Mouse (Mus musculus): ENCODE data around the gene Cdkl2. TPM values are rescaled to one million over a fixed set of nuclear protein-coding genes. Genes with fewer than 3 reads are reported as not detected.

The Cdkl2 gene
- total and polyA plus RNA-seq, 3 experiments, result 0.51 to 1.0 (median 0.54) TPM

- no peak for TF ChIP-seq CHD2 (IDR thresholded peaks at IDR 0.05; ENCODE audit: low read length)
- no peak for TF ChIP-seq MYC (IDR thresholded peaks at IDR 0.05; ENCODE audit: low read depth, low read length)
- TF ChIP-seq MEF2A (IDR thresholded peaks at IDR 0.05; ENCODE audit: borderline replicate concordance, low read depth, low read length), result no peak
- no peak for TF ChIP-seq EP300 (IDR thresholded peaks at IDR 0.05; ENCODE audit: low read length)
- H3K4me2 ChIP-seq (ENCODE audit: insufficient read depth, low read depth, poor library complexity, severe bottlenecking), result no peak overlapping the region
- H3K27ac ChIP-seq (ENCODE audit: insufficient read depth, low read depth), result no peak overlapping the region
- no peaks in the 10 kb centered on the region for H3K36me3 ChIP-seq (replicated peaks in 1 of 2; ENCODE audit: control insufficient read depth in 1 of 2, insufficient read depth in 1 of 2, low read length in 1 of 2)
- dilution Hi-C loops (cut with MboI; ENCODE audit: extremely low pct_ligation_motif_present, extremely low pct_unique_long_range_greater_than_20kb, low sequenced_read_pairs) (no loop called here), in situ Hi-C loops (cut with MboI; ENCODE audit: low pct_ligation_motif_present, low pct_unique_long_range_greater_than_20kb, low sequenced_read_pairs) (no loop called here)
- no peak overlapping the region for H3K4me3 ChIP-seq (replicated peaks in 1 of 3; ENCODE audit: low read depth in 2 of 3, low read length in 2 of 3, poor library complexity in 1 of 3)
- H3K27me3 ChIP-seq (replicated peaks), result no peaks in the 10 kb centered on the region
- H3K4me1 ChIP-seq (ENCODE audit: control insufficient read depth in 1 of 2, insufficient read depth in 2 of 2), result peaks cover 4 to 21% of the 10 kb centered on the region in 2 experiments; a peak in 3 of 4 replicates
- no peak overlapping the region for H3K9ac ChIP-seq (ENCODE audit: insufficient read depth, low read depth)
- DNase-seq (ENCODE audit: extremely low read depth), result no peak
- peaks cover 19% of the 10 kb centered on the region for H3K79me2 ChIP-seq (replicated peaks; ENCODE audit: control insufficient read depth, extremely low read depth, insufficient read depth, poor library complexity, severe bottlenecking)
- H3K9me3 ChIP-seq (replicated peaks; ENCODE audit: low read length), result no peaks in the 10 kb centered on the region
These were observed 42.3 kb upstream of the Cdkl2 start for GRCm38 (mm10) chr5:92085821-92086550.

DNA sequence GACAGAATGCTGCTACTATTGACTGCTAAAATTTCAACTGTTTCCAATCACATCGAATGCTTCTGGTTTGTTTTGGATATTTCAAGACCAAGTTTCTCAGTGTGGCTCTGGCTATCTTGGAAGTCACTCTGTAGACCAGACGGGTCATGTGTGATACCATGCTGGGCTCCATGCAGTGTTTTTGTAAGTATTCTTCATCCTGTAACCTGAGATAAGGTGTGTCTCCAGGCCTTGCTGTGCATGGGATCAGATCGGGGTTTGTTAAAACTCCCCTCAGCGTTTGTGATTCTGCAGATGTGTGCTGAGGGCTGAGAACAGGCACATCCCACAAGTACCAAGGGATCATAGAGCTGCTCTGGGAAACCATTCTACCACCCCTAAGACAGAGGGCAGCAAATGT lies 41.6 kb upstream of the Cdkl2 start:
- no peak for TF ChIP-seq GABPA (IDR thresholded peaks at IDR 0.05; ENCODE audit: insufficient replicate concordance, low read depth, low read length)
- TF ChIP-seq EP300 (IDR thresholded peaks at IDR 0.05; ENCODE audit: low read length), result no peak
- TF ChIP-seq USF1 (IDR thresholded peaks at IDR 0.05; ENCODE audit: low read depth, low read length), result no peak
- TF ChIP-seq E2F4 (IDR thresholded peaks at IDR 0.05; ENCODE audit: insufficient replicate concordance, low read depth, low read length), result no peak
- TF ChIP-seq NRF1 (IDR thresholded peaks at IDR 0.05; ENCODE audit: low read depth, low read length), result no peak
- no peak for TF ChIP-seq MAX (IDR thresholded peaks at IDR 0.05; ENCODE audit: low read length)
- TF ChIP-seq MAZ (IDR thresholded peaks at IDR 0.05; ENCODE audit: low read depth, low read length), result no peak
- no peak for TF ChIP-seq CTCF (conservative IDR thresholded peaks at IDR 0.05 in 1 of 2, IDR thresholded peaks at IDR 0.05 in 1 of 2; ENCODE audit: low read depth in 2 of 2, low read length in 2 of 2)
- no peak for TF ChIP-seq RCOR1 (conservative IDR thresholded peaks at IDR 0.05; ENCODE audit: low read depth, low read length)
- TF ChIP-seq PAX5 (IDR thresholded peaks at IDR 0.05; ENCODE audit: low read length), result no peak
- TF ChIP-seq ZMIZ1 (IDR thresholded peaks at IDR 0.05; ENCODE audit: low read depth, low read length), result no peak
- no peak for TF ChIP-seq MYC (IDR thresholded peaks at IDR 0.05; ENCODE audit: low read depth, low read length)
- no peak for TF ChIP-seq POLR2A (IDR thresholded peaks at IDR 0.05; ENCODE audit: low read depth, low read length)
- no peak for TF ChIP-seq USF2 (conservative IDR thresholded peaks at IDR 0.05; ENCODE audit: low read depth, low read length)
- TF ChIP-seq RAD21 (IDR thresholded peaks at IDR 0.05; ENCODE audit: low read depth, low read length), result no peak
- Histone ChIP-seq H3K27ac (ENCODE audit: insufficient read depth, low read depth) (no peak overlapping the region), H3K4me3 (replicated peaks in 1 of 3; ENCODE audit: low read depth in 2 of 3, low read length in 2 of 3, poor library complexity in 1 of 3) (no peak overlapping the region), H3K4me1 (ENCODE audit: control insufficient read depth in 1 of 2, insufficient read depth in 2 of 2) (peaks cover 4 to 28% of the 10 kb centered on the region in 2 experiments; a peak in 3 of 4 replicates), H3K36me3 (replicated peaks in 1 of 2; ENCODE audit: control insufficient read depth in 1 of 2, insufficient read depth in 1 of 2, low read length in 1 of 2) (peaks cover 0 to 3% of the 10 kb centered on the region in 2 experiments), H3K27me3 (replicated peaks) (no peaks in the 10 kb centered on the region), H3K9me3 (replicated peaks; ENCODE audit: low read length) (no peaks in the 10 kb centered on the region), H3K4me2 (ENCODE audit: insufficient read depth, low read depth, poor library complexity, severe bottlenecking) (no peak overlapping the region), H3K79me2 (replicated peaks; ENCODE audit: control insufficient read depth, extremely low read depth, insufficient read depth, poor library complexity, severe bottlenecking) (peaks cover 26% of the 10 kb centered on the region), H3K9ac (ENCODE audit: insufficient read depth, low read depth) (no peak overlapping the region)
- dilution Hi-C loops (cut with MboI; ENCODE audit: extremely low pct_ligation_motif_present, extremely low pct_unique_long_range_greater_than_20kb, low sequenced_read_pairs), result no loop called here
- in situ Hi-C loops (cut with MboI; ENCODE audit: low pct_ligation_motif_present, low pct_unique_long_range_greater_than_20kb, low sequenced_read_pairs), result no loop called here
- no peak for DNase-seq (ENCODE audit: extremely low read depth)
